Mouse (Mus musculus): ENCODE measurements around the gene Selenoo. TPM values are rescaled to one million over a fixed set of nuclear protein-coding genes. Genes with fewer than 3 reads are reported as not detected.

Selenoo gene
- total RNA-seq, 2 experiments from 2014 or later, result 16.1 to 16.5 TPM

GRCm38 (mm10) chr15:89148496-89149270 is 59.8 kb downstream of the Selenoo start:
- peak in 1 of 2 experiments; percentile 40 for DNase-seq

DNA sequence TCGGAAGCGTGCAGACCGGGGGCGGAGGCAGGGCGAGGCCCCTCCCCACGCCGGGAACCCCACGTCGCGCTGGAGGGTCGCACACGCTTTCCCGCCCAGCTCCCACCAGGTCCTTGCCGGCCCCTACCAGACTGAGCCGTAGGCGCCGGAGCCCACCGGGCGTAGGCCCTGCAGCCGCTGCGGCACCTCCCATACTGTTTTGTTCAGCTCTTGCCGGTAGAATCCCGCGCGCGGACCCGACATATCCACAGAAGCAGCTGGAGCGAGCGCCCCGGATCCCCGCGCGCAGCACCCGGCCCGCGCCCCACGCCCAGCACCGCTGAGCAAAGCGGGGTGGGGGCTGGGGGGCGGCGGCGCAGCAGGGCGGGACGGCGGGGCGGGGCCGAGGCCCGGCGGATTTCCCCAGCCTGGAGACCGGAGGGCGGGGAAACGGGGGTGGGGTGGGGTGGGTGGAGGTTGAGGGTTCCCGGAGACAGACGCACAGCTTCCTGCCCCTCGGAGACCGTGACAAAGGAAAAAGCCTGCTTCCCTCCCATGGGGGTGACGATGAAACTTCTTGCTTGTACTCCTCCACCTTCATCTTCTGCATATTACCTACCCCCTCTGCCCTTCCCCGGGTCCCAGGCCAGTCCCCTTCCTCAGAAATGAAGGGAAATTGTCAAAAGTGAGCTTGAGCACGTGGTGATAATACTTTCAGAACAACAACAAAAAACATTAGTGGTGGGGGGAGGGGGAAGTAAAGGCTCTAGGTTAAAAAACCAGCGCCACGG is 60.6 kb downstream of the Selenoo start, which contains the start of gene Mapk11:
Mapk11 (minus strand) TSS at position 358 of the 770 bp plus-strand sequence.
- DNase-seq, result peak; percentile 62 to 75

Other genes with a start within 250 kb of the Selenoo start
- 100 to 1,000 TPM in 1 of 2 experiments, 10 to 100 TPM in 1; 97.9 to 139 TPM for gene Pim3, start 226.9 kb upstream of the Selenoo start, total RNA-seq (2021)
- not detected for gene Ttll8, start 134.7 kb upstream of the Selenoo start, total RNA-seq (2021)
- not detected for gene Mlc1, start 110.1 kb upstream of the Selenoo start, total RNA-seq (2021)
- 100 to 1,000 TPM; 115 to 121 TPM for gene Mov10l1, start 106.2 kb upstream of the Selenoo start, total RNA-seq (2021)
- 1 to 10 TPM; 2.0 to 2.4 TPM for gene Panx2, start 29.4 kb upstream of the Selenoo start, total RNA-seq (2021)
- gene Trabd, start 14.0 kb upstream of the Selenoo start, total RNA-seq (2021), result 10 to 100 TPM; 46.6 to 56.5 TPM
- 1 to 10 TPM; 7.4 to 8.5 TPM for gene Tubgcp6, start 34.0 kb downstream of the Selenoo start, total RNA-seq (2021)
- gene Hdac10, start 39.6 kb downstream of the Selenoo start, total RNA-seq (2021), result 1 to 10 TPM; 6.3 to 7.4 TPM
- 10 to 100 TPM; 24.4 to 24.8 TPM for gene Mapk12, start 51.6 kb downstream of the Selenoo start, total RNA-seq (2021)
- 1 to 10 TPM; 2.7 to 3.0 TPM for gene Mapk11, start 60.5 kb downstream of the Selenoo start, total RNA-seq (2021)
- gene Plxnb2, start 91.7 kb downstream of the Selenoo start, total RNA-seq (2021), result 10 to 100 TPM; 76.7 to 83.5 TPM
- gene Dennd6b, start 107.4 kb downstream of the Selenoo start, total RNA-seq (2021), result 1 to 10 TPM; 8.3 to 9.6 TPM
- 10 to 100 TPM; 75.1 to 76.9 TPM for gene Ppp6r2, start 122.5 kb downstream of the Selenoo start, total RNA-seq (2021)
- gene Sbf1, start 226.2 kb downstream of the Selenoo start, total RNA-seq (2021), result 10 to 100 TPM; 57.6 to 57.8 TPM
- not detected for gene Adm2, start 233.6 kb downstream of the Selenoo start, total RNA-seq (2021)
- gene Miox, start 245.3 kb downstream of the Selenoo start, total RNA-seq (2021), result not detected

All from heart, adult 18-20 months (tissue).